Mouse (Mus musculus) adrenal gland, adult (tissue): ENCODE data around the gene Pglyrp3.
"Not testable (repeated sequence)": the region's sequence is repeated elsewhere in the genome, so short reads cannot be mapped to it uniquely, and the experiment has no call there.

ENCODE experiments used
- DNase-seq, 2 experiments: peaks; one replicate each; pipeline ENCODE4 v3.0.0; 2022 to 2023; ENCODE audit warnings: low spot score in 1 of 2; ENCODE audit not compliant: inconsistent age in 2 of 2

The Pglyrp3 gene

GRCm38 (mm10) chr3:92014283-92014682 lies at the start of gene Pglyrp3:
Pglyrp3 (plus strand) TSS chr3:92014583.
- DNase-seq, result no peak

- no peak for DNase-seq
Observed at GRCm38 (mm10) chr3:92011001-92011400, 3.4 kb upstream of the Pglyrp3 start.

DNA sequence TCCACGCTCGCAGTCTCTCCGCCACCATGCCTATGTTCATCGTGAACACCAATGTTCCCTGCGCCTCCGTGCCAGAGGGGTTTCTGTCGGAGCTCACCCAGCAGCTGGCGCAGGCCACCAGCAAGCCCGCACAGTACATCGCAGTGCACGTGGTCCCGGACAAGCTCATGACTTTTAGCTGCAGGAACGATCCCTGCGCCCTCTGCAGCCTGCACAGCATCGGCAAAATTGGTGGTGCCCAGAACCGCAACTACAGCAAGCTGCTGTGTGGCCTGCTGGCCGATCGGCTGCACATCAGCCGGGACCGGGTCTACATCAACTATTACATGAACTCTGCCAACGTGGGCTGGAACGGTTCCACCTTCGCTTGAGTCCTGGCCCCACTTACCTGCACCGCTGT lies 10.2 kb downstream of the Pglyrp3 start:
- DNase-seq, result not testable (repeated sequence)

DNA sequence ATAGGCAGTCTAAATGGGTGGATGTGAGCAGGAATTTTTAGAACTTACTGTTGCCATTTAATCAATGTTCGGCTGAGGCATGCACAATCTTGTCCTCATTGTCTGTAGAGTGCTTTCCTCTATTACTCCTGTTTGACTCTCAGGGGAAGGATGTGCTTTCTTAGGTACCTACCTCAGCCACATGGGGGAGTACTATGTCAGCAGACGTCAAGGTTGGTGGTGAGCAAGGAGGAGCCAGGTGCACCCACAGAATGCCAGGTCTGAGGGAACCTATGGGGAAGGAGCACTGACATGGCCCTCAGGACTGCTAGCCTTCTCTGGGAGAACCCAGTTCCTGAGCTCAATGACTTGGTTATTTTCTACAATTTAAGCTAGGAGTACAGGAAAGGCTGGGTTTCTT lies 18.8 kb downstream of the Pglyrp3 start:
- no peak for DNase-seq

DNA sequence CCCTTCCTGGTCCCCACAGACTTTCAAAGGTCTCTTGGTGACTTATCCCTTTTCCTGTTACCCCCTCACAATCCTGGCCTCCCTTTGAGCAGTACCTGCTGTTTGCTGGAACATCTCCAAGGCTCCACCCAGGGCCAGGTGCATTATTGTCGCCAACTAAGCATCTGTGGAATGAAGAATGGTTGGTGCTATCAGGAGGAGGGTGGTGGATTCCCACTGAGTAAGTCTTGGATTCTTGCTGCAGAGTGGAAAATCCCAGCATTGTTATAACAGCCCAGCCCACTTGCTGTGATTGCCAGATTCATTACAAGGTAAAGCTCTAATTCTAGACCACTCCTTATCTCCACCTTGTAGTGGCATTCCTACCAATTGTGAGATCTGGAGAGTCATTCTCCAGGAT lies 19.5 kb downstream of the Pglyrp3 start:
- DNase-seq, result no peak

DNA sequence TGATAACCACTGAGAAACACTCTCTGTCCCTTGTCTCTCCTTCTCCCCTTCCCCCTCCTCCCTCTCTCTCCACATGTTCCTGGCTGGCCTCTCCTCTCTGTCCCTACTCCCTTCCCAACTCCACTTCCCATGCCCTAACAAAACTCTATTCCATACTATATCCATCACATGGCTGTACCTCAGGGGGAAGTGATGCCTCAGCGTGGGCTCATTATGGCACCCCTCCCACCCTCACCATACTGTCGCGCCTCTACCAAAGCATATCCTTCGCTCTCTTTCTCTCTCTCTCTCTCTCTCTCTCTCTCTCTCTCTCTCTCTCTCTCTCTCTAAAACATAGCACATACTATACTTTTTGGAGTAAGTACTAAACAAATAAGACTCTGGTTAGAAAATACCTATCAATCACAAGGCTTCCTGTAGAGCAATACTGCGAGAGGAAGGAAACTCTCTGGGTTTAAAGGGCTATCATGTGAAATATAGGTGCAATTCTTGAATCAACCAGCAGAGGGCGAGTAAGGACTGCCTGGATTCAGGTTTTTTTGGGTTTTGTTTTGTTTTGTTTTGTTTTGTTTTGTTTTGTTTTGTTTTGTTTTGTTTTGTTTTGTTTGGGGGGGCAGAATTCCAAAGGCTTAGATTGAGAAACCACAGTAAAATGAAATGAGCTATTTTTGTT lies 36.1 kb downstream of the Pglyrp3 start:
- peak in 1 of 2 experiments; percentile 72 for DNase-seq

GRCm38 (mm10) chr3:92080462-92081284 lies 66.3 kb downstream of the Pglyrp3 start:
- DNase-seq, result peak; percentile 80 to 93
